Mouse (Mus musculus): ENCODE results near the gene 1810055G02Rik.

DNA sequence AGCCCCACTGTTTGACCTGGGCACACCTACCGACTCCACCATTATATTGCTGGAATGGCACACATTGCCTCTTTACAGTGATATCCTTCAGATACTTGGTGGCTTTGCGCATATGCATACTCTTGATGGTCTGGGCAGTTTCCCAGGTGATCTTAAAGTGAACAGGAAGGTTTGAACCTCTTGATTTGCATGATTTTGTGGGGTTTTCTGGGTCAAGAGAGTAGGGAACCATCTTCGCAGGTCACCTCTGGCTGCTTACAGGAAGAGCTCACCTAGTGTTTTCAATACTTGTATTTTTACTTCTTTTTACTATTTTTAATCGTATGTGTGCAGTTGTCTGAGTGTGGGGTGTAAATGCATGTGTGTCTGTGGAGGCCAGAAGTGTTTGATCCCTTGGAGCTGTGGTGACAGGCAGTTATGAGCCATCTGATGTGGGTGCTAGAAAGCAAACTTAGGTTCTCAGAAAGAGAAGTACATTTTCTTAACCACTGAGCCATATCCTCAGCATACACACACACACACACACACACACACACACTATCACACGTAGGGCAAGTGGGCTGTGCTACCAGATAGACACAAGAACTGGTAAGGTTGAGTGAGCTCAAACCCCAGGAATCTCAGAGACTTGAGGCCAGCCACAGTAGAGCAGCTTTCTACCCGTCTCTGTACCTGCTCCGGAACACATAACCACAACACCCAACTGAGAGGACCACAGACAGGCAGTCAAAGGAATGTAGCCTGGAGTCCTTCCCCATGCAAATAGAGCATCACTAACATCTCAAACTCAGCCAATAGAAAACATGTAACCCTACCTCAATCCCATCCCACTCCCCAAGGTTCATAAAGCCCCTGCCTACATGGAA is 22.9 kb downstream of the 1810055G02Rik start:
- TF ChIP-seq CTCF (IDR thresholded peaks at IDR 0.05; ENCODE audit: low read depth, low read length) (no peak), TAL1 (conservative IDR thresholded peaks at IDR 0.05; ENCODE audit: low read depth, low read length) (no peak), POLR2AphosphoS5 (IDR thresholded peaks at IDR 0.05; ENCODE audit: insufficient replicate concordance, low read depth, low read length) (no peak)

Measured in G1E (cell line).